Mouse (Mus musculus) large intestine, adult 2 months (tissue): ENCODE data around the gene Frmd5. TPM values are rescaled to one million over a fixed set of nuclear protein-coding genes. Genes with fewer than 3 reads are reported as not detected.
"Not testable (repeated sequence)": the region's sequence is repeated elsewhere in the genome, so short reads cannot be mapped to it uniquely, and the experiment has no call there.

Experiments used
- DNase-seq: peaks from one replicate; pipeline ENCODE4 v3.0.0-alpha.2; 2012; ENCODE audit warnings: low read depth, low spot score
- WGBS: fragments of 180-500 bp; shearing (Covaris S2); methylation state at CpG from one replicate; pipeline ENCODE4 v1.1.7; 2018; 5-methylcytosine and 5-hydroxymethylcytosine counted together
- polyA plus RNA-seq: library from polyadenylated mRNA; depleted of rRNA; stranded (reverse); fragments of >200 nt; gene quantifications from 2 replicates; pipeline ENCODE4 v1.2.3, GENCODE M21; 2012; rRNA removed

The Frmd5 gene
- polyA plus RNA-seq, 1 experiment, result 0.38 TPM

GRCm38 (mm10) chr2:121514211-121514610 is 292.7 kb downstream of the Frmd5 start:
- WGBS, result 89% methylated on average over 4 of the region's 4 CpGs
- no peak for DNase-seq

- 91% methylated on average over 5 of the region's 5 CpGs for WGBS
- not testable (repeated sequence) for DNase-seq
Measured at GRCm38 (mm10) chr2:121512991-121513765, 293.7 kb downstream of the Frmd5 start.

- DNase-seq, result no peak
- WGBS, result 88% methylated on average over 8 of the region's 8 CpGs
Measured at GRCm38 (mm10) chr2:121511401-121511800, 295.5 kb downstream of the Frmd5 start.

- DNase-seq, result peak; percentile 52
- WGBS, result 12% methylated on average over 16 of the region's 16 CpGs
Measured at GRCm38 (mm10) chr2:121509584-121509983, 297.3 kb downstream of the Frmd5 start.

GRCm38 (mm10) chr2:121507951-121508330 is 298.9 kb downstream of the Frmd5 start:
- DNase-seq, result no peak
- 40% methylated on average over 2 of the region's 2 CpGs for WGBS

GRCm38 (mm10) chr2:121507173-121507950 is 299.5 kb downstream of the Frmd5 start:
- no peak for DNase-seq
- WGBS, result under 1% methylated on average over 12 of the region's 12 CpGs

- WGBS, result 3% methylated on average over 42 of the region's 42 CpGs
- DNase-seq, result peak; percentile 78
Measured at GRCm38 (mm10) chr2:121505942-121506882, 300.7 kb downstream of the Frmd5 start, which contains the start of the genes Mfap1a and Wdr76. Mfap1a (minus strand) TSS chr2:121506665. Wdr76 (plus strand) TSS chr2:121506723.

- not testable (repeated sequence) for DNase-seq
- 74% methylated on average over 3 of the region's 6 CpGs for WGBS
Measured at GRCm38 (mm10) chr2:121501550-121501949, 305.3 kb downstream of the Frmd5 start.

Other genes starting within 250 kb of the Frmd5 start
- gene Casc4, start 59.9 kb upstream of the Frmd5 start, polyA plus RNA-seq, result 0.93 and 2.3 TPM in 2 replicates
- gene Ctdspl2, start 148.9 kb upstream of the Frmd5 start, polyA plus RNA-seq, result 3.1 and 4.8 TPM in 2 replicates
- not detected in 2 replicates for gene Mageb3, start 149.0 kb upstream of the Frmd5 start, polyA plus RNA-seq
- 3.1 and 3.6 TPM in 2 replicates for gene Eif3j1, start 221.5 kb upstream of the Frmd5 start, polyA plus RNA-seq